Mouse (Mus musculus): ENCODE results near the gene Wnk2.

The Wnk2 gene

GRCm38 (mm10) chr13:49178839-49179585 is 31.2 kb upstream of the Wnk2 start:
- DNase-seq (ENCODE audit: low read depth, low spot score), result peak; percentile 75

GRCm38 (mm10) chr13:49175509-49175908 is 27.7 kb upstream of the Wnk2 start:
- DNase-seq (ENCODE audit: low read depth, low spot score), result no peak

- no peak for DNase-seq (ENCODE audit: low read depth, low spot score)
Observed at GRCm38 (mm10) chr13:49172971-49173596, 25.3 kb upstream of the Wnk2 start.

- DNase-seq (ENCODE audit: low read depth, low spot score), result peak; percentile 67
Observed at GRCm38 (mm10) chr13:49172335-49172734, 24.5 kb upstream of the Wnk2 start.

- no peak for DNase-seq (ENCODE audit: low read depth, low spot score)
Observed at GRCm38 (mm10) chr13:49171729-49172128, 23.9 kb upstream of the Wnk2 start.

GRCm38 (mm10) chr13:49170623-49171022 is 22.8 kb upstream of the Wnk2 start:
- no peak for DNase-seq (ENCODE audit: low read depth, low spot score)

GRCm38 (mm10) chr13:49169448-49170207 is 21.8 kb upstream of the Wnk2 start:
- no peak for DNase-seq (ENCODE audit: low read depth, low spot score)

- DNase-seq (ENCODE audit: low read depth, low spot score), result no peak
Observed at GRCm38 (mm10) chr13:49167081-49167480, 19.3 kb upstream of the Wnk2 start.

- DNase-seq (ENCODE audit: low read depth, low spot score), result no peak
Observed at GRCm38 (mm10) chr13:49163645-49164044, 15.8 kb upstream of the Wnk2 start.

- DNase-seq (ENCODE audit: low read depth, low spot score), result no peak
Observed at GRCm38 (mm10) chr13:49162722-49163121, 14.9 kb upstream of the Wnk2 start.

- DNase-seq (ENCODE audit: low read depth, low spot score), result no peak
Observed at GRCm38 (mm10) chr13:49161236-49161635, 13.4 kb upstream of the Wnk2 start.

- no peak for DNase-seq (ENCODE audit: low read depth, low spot score)
Observed at GRCm38 (mm10) chr13:49158040-49158713, 10.4 kb upstream of the Wnk2 start.

- no peak for DNase-seq (ENCODE audit: low read depth, low spot score)
Observed at GRCm38 (mm10) chr13:49156645-49157044, 8.8 kb upstream of the Wnk2 start.

GRCm38 (mm10) chr13:49154621-49155020 is 6.8 kb upstream of the Wnk2 start:
- DNase-seq (ENCODE audit: low read depth, low spot score), result no peak

- DNase-seq (ENCODE audit: low read depth, low spot score), result no peak
Observed at GRCm38 (mm10) chr13:49154028-49154427, 6.2 kb upstream of the Wnk2 start.

- DNase-seq (ENCODE audit: low read depth, low spot score), result no peak
Observed at GRCm38 (mm10) chr13:49148687-49149086, 873 bp upstream of the Wnk2 start.

GRCm38 (mm10) chr13:49147007-49147857 is 582 bp downstream of the Wnk2 start:
- no peak for DNase-seq (ENCODE audit: low read depth, low spot score)

- no peak for DNase-seq (ENCODE audit: low read depth, low spot score)
Observed at GRCm38 (mm10) chr13:49146698-49147006, 1.2 kb downstream of the Wnk2 start.

- DNase-seq (ENCODE audit: low read depth, low spot score), result no peak
Observed at GRCm38 (mm10) chr13:49146040-49146697, 1.6 kb downstream of the Wnk2 start.

GRCm38 (mm10) chr13:49145396-49145795 is 2.4 kb downstream of the Wnk2 start:
- no peak for DNase-seq (ENCODE audit: low read depth, low spot score)

GRCm38 (mm10) chr13:49144451-49144850 is 3.4 kb downstream of the Wnk2 start:
- no peak for DNase-seq (ENCODE audit: low read depth, low spot score)

All from telencephalon, adult 2 months (tissue).